Mouse (Mus musculus) megakaryocyte-erythroid progenitor cell, adult 5-6 weeks (primary cell): Measurements from ENCODE around the gene Prmt8. TPM values are rescaled to one million over a fixed set of nuclear protein-coding genes. Genes with fewer than 3 reads are reported as not detected.

ENCODE experiments used
- ATAC-seq: replicated peaks from 2 replicates; pipeline ENCODE4 v1.8.0; 2016; ENCODE audit warnings: mild to moderate bottlenecking, inconsistent platforms; ENCODE audit not compliant: severe bottlenecking, poor library complexity, low FRiP score, low TSS enrichment
- total RNA-seq, 2 experiments: library from RNA; stranded (forward) in 1 of 2; stranded (reverse) in 1 of 2; fragments of 200-1000, 215-1000 nt in 1 of 2; fragments of >200 nt in 1 of 2; fragmentation: Nextera tagmentation in 1 of 2; gene quantifications; 2 replicates each; pipeline ENCODE4 v1.2.3; 2014 to 2017

The Prmt8 gene
- total RNA-seq (2014; fragmentation: Nextera tagmentation) (not detected in 2 replicates), total RNA-seq (2017) (not detected in 2 replicates)

GRCm38 (mm10) chr6:127769275-127770156, at the start of gene Prmt8:
Prmt8 (minus strand) TSS chr6:127769472.
- no peak for ATAC-seq

- no peak for ATAC-seq
Observed at GRCm38 (mm10) chr6:127803046-127803729, 33.9 kb upstream of the Prmt8 start.

GRCm38 (mm10) chr6:127802211-127802610, 32.9 kb upstream of the Prmt8 start:
- ATAC-seq = no peak

GRCm38 (mm10) chr6:127790023-127790422, 20.8 kb upstream of the Prmt8 start:
- ATAC-seq = no peak

- no peak for ATAC-seq
Observed at GRCm38 (mm10) chr6:127770806-127771205, 1.5 kb upstream of the Prmt8 start.

- no peak for ATAC-seq
Observed at GRCm38 (mm10) chr6:127768621-127769274, 524 bp downstream of the Prmt8 start.

- ATAC-seq = peak; percentile 94
Observed at GRCm38 (mm10) chr6:127767706-127768493, 1.4 kb downstream of the Prmt8 start.

- no peak for ATAC-seq
Observed at GRCm38 (mm10) chr6:127767201-127767705, 2.0 kb downstream of the Prmt8 start.

- ATAC-seq = no peak
Observed at GRCm38 (mm10) chr6:127766641-127767200, 2.6 kb downstream of the Prmt8 start.

- ATAC-seq = no peak
Observed at GRCm38 (mm10) chr6:127766041-127766604, 3.1 kb downstream of the Prmt8 start.

GRCm38 (mm10) chr6:127765573-127765972, 3.7 kb downstream of the Prmt8 start:
- ATAC-seq = no peak

- no peak for ATAC-seq
Observed at GRCm38 (mm10) chr6:127758264-127758663, 11.0 kb downstream of the Prmt8 start.

GRCm38 (mm10) chr6:127757667-127758167, 11.6 kb downstream of the Prmt8 start:
- no peak for ATAC-seq

- no peak for ATAC-seq
Observed at GRCm38 (mm10) chr6:127756856-127757255, 12.4 kb downstream of the Prmt8 start.

- ATAC-seq = no peak
Observed at GRCm38 (mm10) chr6:127753228-127753627, 16.0 kb downstream of the Prmt8 start.

GRCm38 (mm10) chr6:127752681-127753080, 16.6 kb downstream of the Prmt8 start:
- ATAC-seq = no peak

- ATAC-seq = no peak
Observed at GRCm38 (mm10) chr6:127751499-127751898, 17.8 kb downstream of the Prmt8 start.

GRCm38 (mm10) chr6:127748793-127749192, 20.5 kb downstream of the Prmt8 start:
- no peak for ATAC-seq
